11 mouse cellular contexts compared by ENCODE assay signal in the genomic region with DNA sequence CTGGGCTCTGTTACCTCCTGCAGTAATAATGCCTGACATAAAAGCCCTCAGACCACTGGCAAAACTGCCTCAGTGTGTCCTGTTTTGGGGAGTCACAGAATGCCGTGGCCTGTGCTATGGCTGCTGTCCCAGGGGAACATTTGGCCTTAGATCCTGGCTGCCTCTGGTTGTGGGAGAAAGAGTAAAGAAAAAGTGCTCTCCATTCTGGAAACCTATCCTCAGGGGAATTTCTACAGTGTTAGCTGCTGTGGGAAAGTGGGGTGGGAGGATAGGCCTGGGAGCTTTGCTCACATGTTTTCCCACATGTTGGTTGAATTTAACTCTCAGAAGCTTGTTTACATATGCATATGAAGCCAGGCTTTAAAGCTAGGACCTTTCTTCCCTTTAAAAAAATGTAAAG. TPM values are rescaled to one million over a fixed set of nuclear protein-coding genes. Genes with fewer than 3 reads are reported as not detected.
DNase-seq lines count a peak whose midpoint lies in the region; ATAC-seq and TF ChIP-seq lines count a peak whose summit lies in the region.
"Had no signal": no experiment of that assay in that cellular context is flagged by ENCODE, and none has a peak within 500 bp of the region (broad histone marks: within the 10 kb centered on the region; RNA-seq: fewer than 3 reads in every experiment).

No protein-coding gene starts in this region.

- no peaks in the 10 kb centered on the region for H3K27me3 ChIP-seq in liver, embryonic 11.5 days (replicated peaks; ENCODE audit: control insufficient read depth, insufficient read depth, low read length)
- no peaks in the 10 kb centered on the region for H3K27me3 ChIP-seq in embryonic facial prominence, embryonic 14.5 days (replicated peaks; ENCODE audit: control insufficient read depth, insufficient read depth, low read length)
- H3K27me3 ChIP-seq in liver, postnatal 0 days (ENCODE audit: insufficient read depth, low read length) = no peaks in the 10 kb centered on the region
- H3K27me3 ChIP-seq: midbrain, embryonic 13.5 days had no signal

- H3K4me1 ChIP-seq in liver, embryonic 11.5 days (replicated peaks; ENCODE audit: control insufficient read depth, insufficient read depth, low read length) = peaks cover 9% of the 10 kb centered on the region
- H3K4me1 ChIP-seq in embryonic facial prominence, embryonic 14.5 days (ENCODE audit: control insufficient read depth, insufficient read depth, low read length) = peaks cover 4% of the 10 kb centered on the region; the same call in 1 of the 2 replicates
- H3K4me1 ChIP-seq in liver, postnatal 0 days (ENCODE audit: insufficient read depth) = peaks cover 34% of the 10 kb centered on the region

- H3K4me2 ChIP-seq in liver, embryonic 11.5 days = no peak overlapping the region
- no peak overlapping the region for H3K4me2 ChIP-seq in embryonic facial prominence, embryonic 14.5 days (ENCODE audit: low read depth, low read length)
- H3K4me2 ChIP-seq in liver, postnatal 0 days (ENCODE audit: low read depth, low read length) = no peak overlapping the region
- H3K4me2 ChIP-seq: midbrain, embryonic 13.5 days had no signal

- H3K9me3 ChIP-seq in liver, embryonic 11.5 days (ENCODE audit: control insufficient read depth, low read length) = peaks cover 3% of the 10 kb centered on the region; the same call in 1 of the 2 replicates
- no peaks in the 10 kb centered on the region for H3K9me3 ChIP-seq in embryonic facial prominence, embryonic 14.5 days (ENCODE audit: control insufficient read depth, low read length)
- no peaks in the 10 kb centered on the region for H3K9me3 ChIP-seq in liver, postnatal 0 days (ENCODE audit: low read length)
- H3K9me3 ChIP-seq: midbrain, embryonic 13.5 days had no signal

- no peak for ATAC-seq in liver, embryonic 11.5 days (replicated peaks; ENCODE audit: low FRiP score)
- no peak for ATAC-seq in embryonic facial prominence, embryonic 14.5 days (ENCODE audit: low read depth)
- no peak for ATAC-seq in liver, postnatal 0 days
- ATAC-seq: CD4-positive, CD25-positive, alpha-beta regulatory T cell, adult 4 months; midbrain, embryonic 13.5 days had no signal

- H3K9ac ChIP-seq in liver, embryonic 11.5 days (ENCODE audit: low read depth, low read length) = no peak overlapping the region
- no peak overlapping the region for H3K9ac ChIP-seq in embryonic facial prominence, embryonic 14.5 days (ENCODE audit: low read depth, low read length)
- no peak overlapping the region for H3K9ac ChIP-seq in liver, postnatal 0 days (replicated peaks)
- H3K9ac ChIP-seq: midbrain, embryonic 13.5 days had no signal

- 0 out of 2 replicates have a peak overlapping the region, but pooled peaks have one; percentile 25 for H3K27ac ChIP-seq in liver, embryonic 11.5 days (ENCODE audit: low read depth, low read length)
- H3K27ac ChIP-seq in embryonic facial prominence, embryonic 14.5 days (replicated peaks; ENCODE audit: low read depth, low read length) = no peak overlapping the region
- H3K27ac ChIP-seq in liver, postnatal 0 days (ENCODE audit: low read depth) = peak overlapping the region; percentile 16; the same call in 1 of the 2 replicates
- H3K27ac ChIP-seq: midbrain, embryonic 13.5 days had no signal

- intact Hi-C loops in heart, postnatal 25 days (cut with DNase I) = no loop called here

- peak; percentile 60 for DNase-seq in heart, adult 8-10 months (ENCODE audit: low spot score)
- no peak for DNase-seq in heart, postnatal 25 days (ENCODE audit: low spot score)
- DNase-seq in liver, embryonic 11.5 days (ENCODE audit: low spot score) = no peak
- no peak for DNase-seq in liver
- DNase-seq in embryonic facial prominence, embryonic 14.5 days (ENCODE audit: low spot score) = peak; percentile 10
- DNase-seq in liver, postnatal 0 days = no peak
- DNase-seq in cerebellum, postnatal 4 days (ENCODE audit: low spot score in 2 of 2) = no peak
- DNase-seq: kidney, postnatal 36 days; thymus, postnatal 25 days had no signal

- TF ChIP-seq CTCF in liver, postnatal 0 days (IDR thresholded peaks at IDR 0.05; ENCODE audit: low read depth) = no peak

- peaks cover 10% of the 10 kb centered on the region for H3K36me3 ChIP-seq in liver, embryonic 11.5 days (ENCODE audit: control insufficient read depth, insufficient read depth, low read length)
- peaks cover 37% of the 10 kb centered on the region for H3K36me3 ChIP-seq in embryonic facial prominence, embryonic 14.5 days (ENCODE audit: control insufficient read depth, insufficient read depth, low read length)
- H3K36me3 ChIP-seq in liver, postnatal 0 days (replicated peaks; ENCODE audit: insufficient read depth, low read length) = peaks cover 21% of the 10 kb centered on the region

- TF ChIP-seq EP300 in liver, postnatal 0 days (IDR thresholded peaks at IDR 0.05; ENCODE audit: low read depth) = no peak

- 90% methylated on average over 1 of the region's 1 CpGs for WGBS in liver, embryonic 11.5 days
- WGBS in embryonic facial prominence, embryonic 14.5 days = 52% methylated on average over 1 of the region's 1 CpGs
- WGBS in liver, postnatal 0 days (ENCODE audit: insufficient replicate concordance) = 79% methylated on average over 1 of the region's 1 CpGs

- no peak overlapping the region for H3K4me3 ChIP-seq in liver, embryonic 11.5 days (ENCODE audit: low read depth, low read length)
- no peak overlapping the region for H3K4me3 ChIP-seq in embryonic facial prominence, embryonic 14.5 days (ENCODE audit: low read depth, low read length)
- H3K4me3 ChIP-seq in liver, postnatal 0 days (ENCODE audit: low read depth, low read length) = no peak overlapping the region
- H3K4me3 ChIP-seq: midbrain, embryonic 13.5 days had no signal

RNA-seq across cellular contexts. Expression of gene Snrk, which starts 26.2 kb away (rescaled TPM):
- 100 to 1,000 TPM; 111 to 152 (median 125) TPM for total RNA-seq in heart, adult 8-10 months (2022)
- 100 to 1,000 TPM; 127 to 163 TPM for total RNA-seq in heart, postnatal 25 days (2021)
- polyA plus RNA-seq in liver, embryonic 11.5 days (2014; fragmentation: Nextera tagmentation; extraction: Ambion mirVana) = 27.0 and 34.1 TPM in 2 replicates
- 42.4 and 42.9 TPM in 2 replicates for polyA plus RNA-seq in embryonic facial prominence, embryonic 14.5 days (2014; fragmentation: Nextera tagmentation; extraction: Ambion mirVana)
- 24.0 and 25.5 TPM in 2 replicates for polyA plus RNA-seq in liver, postnatal 0 days (2015; fragmentation: Nextera tagmentation; extraction: Ambion mirVana)

Comparison
In these comparisons a context has a peak if more than half of its experiments do, and no peak if none do; other contexts are left out.
1. DNase-seq: peak in heart, adult 8-10 months (single experiment) and embryonic facial prominence, embryonic 14.5 days (single experiment); none in heart, postnatal 25 days (single experiment), liver, embryonic 11.5 days (single experiment), liver (single experiment), liver, postnatal 0 days (single experiment) and cerebellum, postnatal 4 days (0 of 2).